Mouse (Mus musculus) retina, embryonic 14.5 days (tissue): Measurements from ENCODE around the gene Cpe.

Experiments
- DNase-seq: peaks from one replicate; pipeline ENCODE4 v3.0.0-alpha.2; 2015; ENCODE audit warnings: low spot score

Gene Cpe

DNA sequence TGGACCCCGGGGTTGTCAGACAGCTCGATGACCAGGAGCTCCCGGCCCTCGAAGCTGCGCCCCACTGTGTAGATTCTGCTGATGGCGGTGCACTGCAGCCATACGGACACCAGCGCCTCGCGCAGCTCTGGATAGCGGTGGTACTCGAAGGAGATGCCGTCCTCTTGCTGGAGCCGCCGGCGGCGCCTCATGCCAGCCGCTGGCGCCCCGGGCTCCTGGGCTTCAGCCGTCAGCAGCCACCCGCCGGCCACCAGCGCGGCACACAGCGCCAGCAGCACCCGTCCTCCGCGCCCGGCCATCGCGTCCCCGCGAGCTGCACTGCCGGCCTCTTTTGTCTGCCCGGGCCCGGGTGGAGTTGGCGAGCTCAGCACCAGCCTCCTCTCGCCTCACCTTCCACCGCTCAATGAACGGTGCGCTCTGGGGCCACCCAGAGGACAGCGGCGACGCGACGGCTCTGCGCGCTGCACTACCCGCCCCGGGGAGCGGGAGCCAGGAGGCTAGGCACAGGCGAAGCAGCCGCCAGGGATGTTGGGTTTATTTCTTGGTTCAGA lies at the start of gene Cpe:
Gene Cpe (minus strand): TSS at position 404 of the 551 bp plus-strand sequence.
- peak; percentile 90 for DNase-seq

DNA sequence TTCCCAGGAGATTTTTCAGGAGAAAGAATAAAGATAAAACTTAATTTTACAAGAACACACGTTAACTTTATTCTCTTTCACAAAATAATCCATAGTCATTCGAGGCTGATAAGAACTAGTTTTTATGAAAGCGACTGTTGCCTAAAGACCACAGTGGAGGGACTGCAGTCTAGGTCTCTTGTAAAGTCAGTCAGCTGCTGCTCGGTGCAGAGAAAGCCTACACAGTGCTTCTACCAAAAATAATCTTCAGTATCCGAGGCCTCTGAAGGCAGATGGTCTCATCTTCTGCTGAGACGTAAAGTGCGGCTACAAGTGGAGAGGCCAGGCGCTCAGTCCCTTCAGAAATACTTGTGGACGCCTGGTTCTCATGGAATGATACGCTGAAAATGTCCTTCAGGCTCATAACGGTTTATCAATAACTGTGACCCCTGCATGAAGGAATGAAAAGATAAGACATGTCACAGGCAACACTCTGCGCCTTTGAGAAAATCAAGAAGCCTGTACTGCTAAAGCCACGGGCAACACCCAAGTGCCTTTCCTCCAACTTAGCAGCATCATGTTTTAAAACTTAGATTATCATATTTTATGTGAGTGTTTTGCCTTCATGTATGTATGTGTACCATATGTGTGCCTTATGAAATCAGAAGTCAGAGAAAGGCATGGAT lies 47.8 kb upstream of the Cpe start:
- DNase-seq, result no peak

GRCm38 (mm10) chr8:64738916-64739315 lies 46.1 kb upstream of the Cpe start:
- no peak for DNase-seq

DNA sequence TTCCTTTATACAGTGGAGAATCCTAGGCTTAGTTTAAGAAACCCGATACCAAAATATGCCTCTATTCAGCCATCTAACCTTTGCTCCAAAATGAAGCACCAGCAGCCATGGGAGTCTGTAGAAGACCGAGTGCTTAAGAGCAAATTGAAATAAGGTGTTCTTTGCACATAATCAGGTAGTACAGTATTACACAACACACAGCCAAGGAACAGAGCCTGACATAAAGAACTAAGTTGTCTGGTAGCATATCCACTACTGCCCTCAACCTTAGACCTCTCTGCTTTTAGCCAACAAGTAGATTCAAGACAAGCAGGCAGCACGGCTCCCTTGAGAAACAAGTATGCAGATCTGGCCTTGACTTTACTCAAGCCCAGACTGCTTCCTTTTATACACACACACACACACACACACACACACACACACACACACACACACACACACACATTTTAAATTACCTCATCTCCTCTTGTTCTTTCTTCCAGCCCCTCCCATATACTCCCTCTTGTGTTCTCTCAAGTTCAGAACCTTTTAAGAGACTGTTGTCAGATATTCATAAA lies 44.0 kb upstream of the Cpe start:
- DNase-seq, result no peak

DNA sequence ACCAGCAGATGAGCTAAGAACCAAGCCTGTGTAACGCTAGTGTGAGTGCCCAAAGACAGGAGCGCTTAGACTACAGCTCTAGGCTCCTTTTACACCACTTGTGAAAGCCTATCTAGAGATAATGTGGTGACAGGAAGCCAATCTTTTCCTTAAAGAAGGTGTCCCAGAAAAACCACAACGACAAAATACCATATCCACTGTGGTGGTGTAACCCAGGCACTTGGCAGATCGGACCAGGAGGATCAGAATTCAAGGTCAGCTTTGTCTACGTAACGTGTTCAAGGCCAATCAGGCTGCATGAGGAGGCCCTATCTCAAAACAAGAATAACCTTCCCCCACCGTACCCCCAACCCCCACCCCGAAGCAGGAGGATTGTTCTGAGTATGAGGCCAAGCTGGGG lies 42.3 kb upstream of the Cpe start:
- no peak for DNase-seq

- peak; percentile 98 for DNase-seq
These were observed 40.6 kb upstream of the Cpe start, which contains the start of gene Msmo1 for GRCm38 (mm10) chr8:64733271-64733943. Gene Msmo1, minus strand, starts transcription at chr8:64733792.

- no peak for DNase-seq
These were observed 39.7 kb upstream of the Cpe start for GRCm38 (mm10) chr8:64732596-64732995.

DNA sequence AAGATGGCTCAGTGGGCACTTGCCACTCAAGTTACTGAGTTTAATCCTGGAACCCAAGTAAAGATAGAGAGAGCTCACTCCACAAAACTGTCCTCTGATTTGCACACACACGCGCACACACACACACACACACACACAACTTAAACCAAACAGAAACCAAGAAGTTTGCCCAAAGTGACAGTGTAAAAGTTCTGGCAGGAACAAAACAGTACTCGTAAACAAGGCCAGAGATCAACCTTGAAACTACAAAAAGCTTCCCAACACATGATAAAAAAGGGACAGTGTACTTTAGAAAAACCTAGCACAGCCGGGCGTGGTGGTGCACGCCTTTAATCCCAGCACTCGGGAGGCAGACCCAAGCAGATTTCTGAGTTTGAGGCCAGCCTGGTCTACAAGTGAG lies 35.3 kb upstream of the Cpe start:
- DNase-seq, result no peak

DNA sequence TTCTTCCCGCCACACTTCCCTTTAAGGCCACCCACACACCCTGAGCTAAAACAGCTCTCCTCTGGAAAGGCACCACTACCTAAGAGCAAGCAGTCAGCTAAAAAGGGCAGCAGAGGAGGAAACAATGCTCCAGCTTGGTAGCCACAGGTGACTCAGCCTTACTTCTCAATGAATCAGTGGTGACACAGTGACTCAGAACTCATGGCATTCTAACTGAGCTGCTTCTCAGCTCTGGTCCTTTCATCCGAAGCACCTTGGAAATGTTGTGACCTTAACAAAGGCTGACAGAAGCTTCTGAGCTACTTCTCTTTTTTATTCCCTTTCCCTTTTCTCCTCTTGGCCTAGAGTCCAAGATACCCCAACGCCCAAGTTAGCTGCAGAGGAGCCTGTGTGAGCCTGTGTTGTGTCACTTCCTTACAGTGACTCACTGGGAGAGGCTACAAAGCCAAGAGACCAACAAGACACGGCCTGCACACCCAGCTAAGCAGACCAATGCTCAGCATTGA lies 33.4 kb upstream of the Cpe start:
- no peak for DNase-seq

GRCm38 (mm10) chr8:64723206-64723605 lies 30.4 kb upstream of the Cpe start:
- no peak for DNase-seq

DNA sequence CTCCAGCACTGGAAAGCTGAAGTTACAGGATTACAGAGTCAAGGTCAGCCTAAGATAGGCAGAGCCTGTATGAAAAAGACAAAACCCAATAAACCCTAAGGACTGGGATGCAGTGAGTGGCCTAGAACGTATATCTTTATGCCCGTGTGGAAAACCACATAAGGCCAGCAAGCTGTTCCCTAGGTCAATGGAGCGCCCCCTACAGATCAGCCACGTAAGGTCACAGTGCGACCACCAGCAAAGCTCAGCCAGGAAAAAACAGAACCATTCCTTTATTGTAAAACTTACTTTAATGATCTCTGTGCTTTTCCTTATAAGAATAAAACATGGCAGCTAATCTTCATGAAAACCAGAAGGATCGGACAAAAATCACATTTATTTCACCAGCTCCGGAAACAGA lies 25.0 kb upstream of the Cpe start:
- no peak for DNase-seq

GRCm38 (mm10) chr8:64712499-64712898 lies 19.6 kb upstream of the Cpe start:
- no peak for DNase-seq

- no peak for DNase-seq
These were observed 18.7 kb upstream of the Cpe start for GRCm38 (mm10) chr8:64711544-64711943.

- DNase-seq, result no peak
These were observed 14.6 kb upstream of the Cpe start for GRCm38 (mm10) chr8:64707481-64707880.

- DNase-seq, result no peak
These were observed 10.3 kb upstream of the Cpe start for GRCm38 (mm10) chr8:64703191-64703590.

DNA sequence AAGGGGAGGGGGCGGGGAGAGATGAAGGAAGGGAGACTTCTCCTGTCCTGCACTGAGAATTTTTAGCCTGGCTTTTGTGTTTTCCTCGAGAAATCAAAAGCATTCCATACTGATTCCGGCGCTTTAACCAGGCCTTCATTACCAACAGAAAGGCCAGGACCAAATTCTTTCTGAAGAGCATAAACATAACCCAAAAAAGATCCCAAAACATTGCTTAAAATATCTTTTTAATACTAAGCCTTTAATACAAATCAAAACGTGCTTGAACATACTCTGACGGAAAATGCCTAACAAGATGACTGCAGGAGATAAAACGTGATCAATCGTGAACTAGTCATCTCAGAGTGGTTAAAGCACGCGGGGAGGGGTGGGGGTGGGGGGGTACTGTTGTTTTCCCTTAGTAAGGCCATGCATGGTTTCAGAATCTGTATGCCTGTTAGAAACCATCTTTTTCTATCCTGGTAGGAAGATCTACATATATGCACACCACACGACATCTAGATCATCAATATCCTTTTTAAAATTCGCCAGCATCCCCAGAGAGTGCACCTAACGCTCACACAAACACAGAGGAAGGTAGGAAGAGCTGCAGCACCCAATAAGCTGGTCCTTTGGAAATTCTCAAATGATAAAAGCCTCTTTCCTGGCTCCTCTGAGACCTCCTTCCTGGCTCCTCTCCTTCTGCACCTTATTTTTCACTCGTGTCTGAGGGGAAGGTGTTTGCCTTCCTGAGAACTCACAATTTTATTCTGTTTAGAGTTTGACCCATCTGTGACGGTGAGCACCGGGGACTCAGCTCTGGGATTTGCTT lies 1.1 kb downstream of the Cpe start:
- peak; percentile 34 for DNase-seq

DNA sequence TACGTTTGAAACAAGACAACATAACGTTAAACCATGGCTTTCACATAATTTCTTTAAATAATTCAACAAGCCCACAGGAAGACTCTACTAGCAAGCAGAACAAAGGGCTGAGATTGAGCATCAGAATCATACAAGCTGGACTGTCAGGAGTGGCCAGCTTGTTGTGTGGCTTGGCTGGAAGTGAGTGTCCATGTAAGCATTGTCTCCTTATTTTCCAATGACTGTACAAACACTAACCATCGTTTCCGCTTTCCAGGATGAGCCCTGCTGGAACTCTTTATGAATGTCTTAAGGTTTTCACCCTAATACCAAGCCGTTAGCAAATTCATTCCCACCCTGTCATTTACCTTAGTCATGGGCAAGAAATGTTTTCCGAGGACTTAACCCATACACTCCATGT lies 2.0 kb downstream of the Cpe start:
- DNase-seq, result peak; percentile 16

DNA sequence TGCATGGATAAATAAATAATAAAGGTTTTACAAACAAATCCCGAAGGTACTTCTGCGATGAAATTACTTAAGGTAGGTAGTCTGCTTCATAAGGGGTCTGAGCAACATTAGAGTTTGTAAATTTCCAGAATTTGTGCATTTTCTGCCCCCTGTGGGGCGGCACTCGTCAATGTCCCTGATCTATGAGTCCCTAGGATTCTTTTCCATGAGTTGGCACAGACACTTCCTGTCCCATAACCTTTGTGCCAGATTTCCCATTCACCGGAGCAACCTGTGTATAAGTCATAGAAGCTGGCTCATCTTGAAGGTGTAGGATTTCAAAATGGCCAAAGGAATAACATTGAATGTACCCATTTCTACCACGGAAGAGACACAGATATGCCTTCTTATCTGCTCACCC lies 2.5 kb downstream of the Cpe start:
- no peak for DNase-seq

DNA sequence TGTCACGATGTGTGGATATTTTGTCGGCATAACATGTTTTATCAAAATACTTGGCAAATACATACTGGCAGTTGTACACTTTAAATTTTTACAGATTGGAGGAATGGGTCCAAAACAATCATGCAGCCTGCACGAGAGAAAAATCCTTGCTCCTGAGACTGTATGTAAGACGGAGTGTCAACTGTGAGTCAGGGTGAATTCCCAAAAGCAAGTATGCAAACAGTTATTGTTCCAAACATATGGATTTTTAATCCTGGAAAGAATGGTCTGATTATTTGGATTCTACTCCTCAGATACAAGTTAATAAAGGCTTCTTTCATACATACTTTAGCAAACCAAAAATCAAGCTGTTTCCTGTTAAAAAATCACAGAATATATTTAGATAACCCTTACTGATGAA lies 4.1 kb downstream of the Cpe start:
- no peak for DNase-seq

DNA sequence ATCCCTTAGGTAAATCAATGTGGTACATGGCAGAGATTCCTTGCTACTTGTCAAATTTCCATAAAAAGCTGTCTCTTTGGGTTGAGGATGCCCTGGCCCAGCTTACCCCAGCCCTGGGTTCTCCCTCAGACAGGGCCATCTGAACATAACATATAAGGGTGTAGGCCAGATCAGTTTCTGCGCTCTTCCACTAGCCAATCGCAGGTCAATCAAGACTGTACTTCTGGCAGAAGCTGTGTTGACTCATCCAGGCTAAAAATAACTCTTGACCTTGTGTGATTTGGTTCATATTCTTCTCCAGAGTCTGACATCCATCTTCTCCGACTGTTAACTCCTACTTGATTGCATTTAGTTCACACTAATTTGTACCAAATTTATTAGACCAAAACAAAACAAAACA lies 4.7 kb downstream of the Cpe start:
- DNase-seq, result no peak

- DNase-seq, result no peak
These were observed 10.4 kb downstream of the Cpe start for GRCm38 (mm10) chr8:64682501-64682900.

- DNase-seq, result no peak
These were observed 16.5 kb downstream of the Cpe start for GRCm38 (mm10) chr8:64676381-64676780.
